Mouse (Mus musculus) brain, embryonic 14.5 days (tissue): Measurements from ENCODE around the gene Letm1.

ENCODE experiments used
- CTCF ChIP-seq: fragments of 200-500 bp; IDR thresholded peaks from 2 replicates; pipeline ENCODE4 v1.5.1; 2012; ENCODE audit warnings: inconsistent platforms, mild to moderate bottlenecking, moderate library complexity, borderline replicate concordance; ENCODE audit not compliant: insufficient read depth, insufficient read length; ENCODE audit errors: extremely low read depth
- POLR2A ChIP-seq: fragments of 200-500 bp; IDR thresholded peaks from 2 replicates; pipeline ENCODE4 v1.6.1; 2012; ENCODE audit warnings: mild to moderate bottlenecking, inconsistent platforms, borderline replicate concordance; ENCODE audit not compliant: poor library complexity, insufficient read depth, insufficient read length, severe bottlenecking; ENCODE audit errors: extremely low read depth

GRCm38 (mm10) chr5:33821901-33822427 lies 39.3 kb upstream of the Letm1 start:
- no peak for TF ChIP-seq CTCF
- no peak for TF ChIP-seq POLR2A
